22 mouse cellular contexts compared by ENCODE assay signal in the genomic region with DNA sequence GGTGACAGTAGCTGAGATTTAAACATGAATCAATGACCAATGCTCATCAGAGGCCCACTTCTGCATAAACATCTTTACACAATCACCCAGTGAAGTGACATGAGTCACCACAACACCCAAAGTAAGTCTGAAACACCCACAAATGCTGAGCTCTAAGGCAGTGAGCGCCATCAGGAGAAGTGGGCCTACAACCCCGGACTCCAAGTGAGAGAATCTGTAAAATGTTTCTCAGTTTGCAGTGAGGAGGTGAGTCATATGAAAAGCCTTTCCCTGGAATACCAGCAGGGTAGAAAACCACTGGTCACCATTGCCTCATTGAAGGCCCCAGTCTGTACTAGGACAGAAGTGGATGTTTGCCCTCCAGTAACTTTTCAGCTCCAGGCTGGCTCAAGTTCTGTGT.
DNase-seq lines count a peak whose midpoint lies in the region; TF ChIP-seq lines count a peak whose summit lies in the region.
"Had no signal": no experiment of that assay in that cellular context is flagged by ENCODE, and none has a peak within 500 bp of the region (broad histone marks: within the 10 kb centered on the region; RNA-seq: fewer than 3 reads in every experiment).

No protein-coding gene starts in this region.

- no peaks in the 10 kb centered on the region for H3K27me3 ChIP-seq in embryonic facial prominence, embryonic 10.5 days (replicated peaks; ENCODE audit: low read depth, poor library complexity, severe bottlenecking)
- H3K27me3 ChIP-seq: CH12.LX; embryonic facial prominence, embryonic 13.5 days; embryonic facial prominence, embryonic 15.5 days; forebrain, embryonic 12.5 days had no signal

- peak overlapping the region; percentile 10; the same call in 1 of the 2 replicates for H3K27ac ChIP-seq in embryonic fibroblast, embryonic 13.5 days (ENCODE audit: insufficient read depth, low read length)
- H3K27ac ChIP-seq in embryonic facial prominence, embryonic 10.5 days (replicated peaks), result no peak overlapping the region
- H3K27ac ChIP-seq: embryonic facial prominence, embryonic 13.5 days; embryonic facial prominence, embryonic 15.5 days; forebrain, embryonic 10.5 days; forebrain, embryonic 12.5 days had no signal

- H3K4me1 ChIP-seq in embryonic fibroblast, embryonic 13.5 days (ENCODE audit: control insufficient read depth, insufficient read depth, low read length), result peaks cover 3% of the 10 kb centered on the region; the same call in 1 of the 2 replicates
- no peaks in the 10 kb centered on the region for H3K4me1 ChIP-seq in embryonic facial prominence, embryonic 10.5 days
- H3K4me1 ChIP-seq: embryonic facial prominence, embryonic 13.5 days; embryonic facial prominence, embryonic 15.5 days; forebrain, embryonic 10.5 days; forebrain, embryonic 12.5 days had no signal

- H3K4me3 ChIP-seq in embryonic fibroblast, embryonic 13.5 days (ENCODE audit: insufficient read depth, low read length), result no peak overlapping the region
- no peak overlapping the region for H3K4me3 ChIP-seq in embryonic facial prominence, embryonic 10.5 days
- H3K4me3 ChIP-seq: embryonic facial prominence, embryonic 13.5 days; embryonic facial prominence, embryonic 15.5 days; forebrain, embryonic 10.5 days; forebrain, embryonic 12.5 days had no signal

- peak; percentile 48 for DNase-seq in 3T3-L1 (ENCODE audit: low read depth, low spot score)
- peak; percentile 70 for DNase-seq in Muller cell, postnatal 12 days (ENCODE audit: inconsistent ontology term)
- DNase-seq in embryonic facial prominence, embryonic 10.5 days (ENCODE audit: low spot score), result no peak
- DNase-seq in layer of hippocampus, adult 18-20 months (ENCODE audit: low spot score in 2 of 2), result no peak
- DNase-seq in urinary bladder, postnatal 4 days (ENCODE audit: low spot score in 2 of 2), result no peak
- DNase-seq: adrenal gland, adult 8-10 months; adrenal gland, postnatal 14 days; adrenal gland, postnatal 36 days; B cell, adult 2 months; cerebellum, adult 11 months; cerebellum, adult 18-20 months; cerebellum, adult 8-10 months; cerebellum, adult 9-11 months; cerebellum, postnatal 14 days; cerebellum, postnatal 36 days had no signal

- TF ChIP-seq CTCF in embryonic fibroblast, embryonic 13.5 days (IDR thresholded peaks at IDR 0.05; ENCODE audit: borderline replicate concordance, insufficient read depth, low read length), result no peak

- no peak for TF ChIP-seq POLR2A in embryonic fibroblast, embryonic 13.5 days (IDR thresholded peaks at IDR 0.05; ENCODE audit: low read depth, low read length)

- H3K9me3 ChIP-seq in embryonic facial prominence, embryonic 10.5 days, result no peaks in the 10 kb centered on the region
- H3K9me3 ChIP-seq: embryonic facial prominence, embryonic 13.5 days; embryonic facial prominence, embryonic 15.5 days; forebrain, embryonic 10.5 days; forebrain, embryonic 12.5 days had no signal

- H3K36me3 ChIP-seq in embryonic facial prominence, embryonic 10.5 days (replicated peaks), result no peaks in the 10 kb centered on the region
- H3K36me3 ChIP-seq: embryonic facial prominence, embryonic 13.5 days; embryonic facial prominence, embryonic 15.5 days; forebrain, embryonic 10.5 days; forebrain, embryonic 12.5 days; G1E had no signal

- WGBS in embryonic facial prominence, embryonic 10.5 days, result 87% methylated on average over 2 of the region's 2 CpGs

Comparison
In these comparisons a context has a peak if more than half of its experiments do, and no peak if none do; other contexts are left out.
1. DNase-seq: peak in 3T3-L1 (single experiment) and Muller cell, postnatal 12 days (single experiment); none in embryonic facial prominence, embryonic 10.5 days (single experiment), layer of hippocampus, adult 18-20 months (0 of 2) and urinary bladder, postnatal 4 days (0 of 2).